Mouse (Mus musculus) regulatory T cell (primary cell): ENCODE measurements around the gene Cfap299.

Source experiments
- in situ Hi-C: fragments of 300-600 bp; cut with MboI, MseI; formaldehyde crosslinking; loops from one replicate; pipeline ENCODE4 v1.15.1; 2025; ENCODE audit warnings: high pct_unique_total_duplicates

Cfap299 gene

GRCm38 (mm10) chr5:98806492-98806891, 477.4 kb downstream of the Cfap299 start:
- in situ Hi-C loops, result no loop called here

GRCm38 (mm10) chr5:98807022-98807421, 477.9 kb downstream of the Cfap299 start:
- in situ Hi-C loops, result no loop called here

- in situ Hi-C loops, result no loop called here
Observed at GRCm38 (mm10) chr5:98807953-98808352, 478.8 kb downstream of the Cfap299 start.

- in situ Hi-C loops, result no loop called here
Observed at GRCm38 (mm10) chr5:98812380-98812779, 483.3 kb downstream of the Cfap299 start.

GRCm38 (mm10) chr5:98815269-98815668, 486.2 kb downstream of the Cfap299 start:
- in situ Hi-C loops, result no loop called here

GRCm38 (mm10) chr5:98833760-98834159, 504.7 kb downstream of the Cfap299 start:
- in situ Hi-C loops, result no loop called here

- in situ Hi-C loops, result no loop called here
Observed at GRCm38 (mm10) chr5:98834300-98834699, 505.2 kb downstream of the Cfap299 start.

GRCm38 (mm10) chr5:98842600-98843310, 513.7 kb downstream of the Cfap299 start:
- in situ Hi-C loops, result no loop called here

- in situ Hi-C loops, result no loop called here
Observed at GRCm38 (mm10) chr5:98844664-98845063, 515.6 kb downstream of the Cfap299 start.
